Mouse (Mus musculus) heart, adult 2 months (tissue): ENCODE measurements around the gene Nipa2.

Experiments
- CTCF ChIP-seq: fragments of 200-600 bp; IDR thresholded peaks from 2 replicates; pipeline ENCODE4 v1.8.1; 2022; ENCODE audit warnings: antibody characterized with exemption, mild to moderate bottlenecking, moderate library complexity
- POLR2A ChIP-seq: fragments of 200-500 bp; IDR thresholded peaks from 2 replicates; pipeline ENCODE4 v1.6.1; 2011; ENCODE audit warnings: mild to moderate bottlenecking, low read depth, low read length, control low read depth; ENCODE audit not compliant: insufficient read depth

GRCm38 (mm10) chr7:55928649-55929048 is 33.6 kb downstream of the Nipa2 start:
- no peak for TF ChIP-seq POLR2A
- no peak for TF ChIP-seq CTCF
